ENCODE assay signal across 20 mouse cellular contexts in genomic region chr6:97578210-97578609, GRCm38 (mm10). TPM values are rescaled to one million over a fixed set of nuclear protein-coding genes. Genes with fewer than 3 reads are reported as not detected.
DNase-seq lines count a peak whose midpoint lies in the region; ATAC-seq lines count a peak whose summit lies in the region.
"Had no signal": no experiment of that assay in that cellular context is flagged by ENCODE, and none has a peak within 500 bp of the region (broad histone marks: within the 10 kb centered on the region; RNA-seq: fewer than 3 reads in every experiment).

No protein-coding gene starts in this region.

- H3K36me3 ChIP-seq in midbrain, embryonic 10.5 days, result no peaks in the 10 kb centered on the region
- H3K36me3 ChIP-seq in midbrain, embryonic 15.5 days (replicated peaks), result no peaks in the 10 kb centered on the region
- no peaks in the 10 kb centered on the region for H3K36me3 ChIP-seq in forebrain, embryonic 12.5 days (replicated peaks)
- no peaks in the 10 kb centered on the region for H3K36me3 ChIP-seq in hindbrain, embryonic 15.5 days
- H3K36me3 ChIP-seq: stomach, embryonic 15.5 days had no signal

- peak; percentile 19 for DNase-seq in cerebellum, adult 11-12 months
- DNase-seq in cerebellum, adult 8-10 months, result no peak
- no peak for DNase-seq in midbrain, embryonic 10.5 days (ENCODE audit: low spot score)
- no peak for DNase-seq in gastrocnemius, postnatal 25 days
- DNase-seq in embryo, embryonic 10.5 days (ENCODE audit: low spot score), result no peak
- DNase-seq: adrenal gland, postnatal 10 days; heart, adult 2 months; heart, postnatal 14 days; liver; lung, adult 2 months; lung, postnatal 4 days; spleen, adult 18-20 months; thymus, postnatal 14 days had no signal

- H3K4me3 ChIP-seq in midbrain, embryonic 10.5 days, result no peak overlapping the region
- H3K4me3 ChIP-seq in midbrain, embryonic 15.5 days, result no peak overlapping the region
- H3K4me3 ChIP-seq in forebrain, embryonic 12.5 days (replicated peaks), result no peak overlapping the region
- H3K4me3 ChIP-seq in hindbrain, embryonic 15.5 days, result no peak overlapping the region
- H3K4me3 ChIP-seq: heart, adult 2 months; stomach, embryonic 15.5 days had no signal

- ATAC-seq in midbrain, embryonic 15.5 days (replicated peaks), result no peak
- ATAC-seq in forebrain, embryonic 12.5 days (ENCODE audit: low FRiP score), result no peak
- peak; percentile 40; the same call in 1 of the 2 replicates for ATAC-seq in hindbrain, embryonic 15.5 days (ENCODE audit: low FRiP score, low read depth)
- ATAC-seq: intestine, postnatal 0 days had no signal

- peaks cover 50% of the 10 kb centered on the region for H3K4me1 ChIP-seq in midbrain, embryonic 10.5 days
- H3K4me1 ChIP-seq in midbrain, embryonic 15.5 days, result peaks cover 16% of the 10 kb centered on the region
- peaks cover 35% of the 10 kb centered on the region for H3K4me1 ChIP-seq in forebrain, embryonic 12.5 days
- peaks cover 30% of the 10 kb centered on the region for H3K4me1 ChIP-seq in hindbrain, embryonic 15.5 days (replicated peaks)
- H3K4me1 ChIP-seq: stomach, embryonic 15.5 days had no signal

- H3K9me3 ChIP-seq in midbrain, embryonic 10.5 days (replicated peaks), result no peaks in the 10 kb centered on the region
- H3K9me3 ChIP-seq in midbrain, embryonic 15.5 days, result no peaks in the 10 kb centered on the region
- no peaks in the 10 kb centered on the region for H3K9me3 ChIP-seq in forebrain, embryonic 12.5 days
- H3K9me3 ChIP-seq in hindbrain, embryonic 15.5 days, result no peaks in the 10 kb centered on the region
- H3K9me3 ChIP-seq: stomach, embryonic 15.5 days had no signal

- H3K27ac ChIP-seq in midbrain, embryonic 10.5 days (replicated peaks), result peak overlapping the region; percentile 88
- no peak overlapping the region for H3K27ac ChIP-seq in midbrain, embryonic 15.5 days
- peak overlapping the region; percentile 88 for H3K27ac ChIP-seq in forebrain, embryonic 12.5 days
- H3K27ac ChIP-seq in hindbrain, embryonic 15.5 days (replicated peaks), result no peak overlapping the region
- H3K27ac ChIP-seq: heart, adult 2 months; kidney, postnatal 0 days; stomach, embryonic 15.5 days had no signal

- no peak overlapping the region for H3K9ac ChIP-seq in midbrain, embryonic 15.5 days
- H3K9ac ChIP-seq in forebrain, embryonic 12.5 days, result no peak overlapping the region
- no peak overlapping the region for H3K9ac ChIP-seq in hindbrain, embryonic 15.5 days
- H3K9ac ChIP-seq: stomach, embryonic 15.5 days had no signal

- no peak overlapping the region for H3K4me2 ChIP-seq in midbrain, embryonic 15.5 days
- H3K4me2 ChIP-seq in forebrain, embryonic 12.5 days, result no peak overlapping the region
- H3K4me2 ChIP-seq in hindbrain, embryonic 15.5 days, result no peak overlapping the region
- H3K4me2 ChIP-seq: stomach, embryonic 15.5 days had no signal

- no peaks in the 10 kb centered on the region for H3K27me3 ChIP-seq in midbrain, embryonic 10.5 days (ENCODE audit: low read depth, poor library complexity, severe bottlenecking)
- H3K27me3 ChIP-seq in midbrain, embryonic 15.5 days (replicated peaks), result no peaks in the 10 kb centered on the region
- no peaks in the 10 kb centered on the region for H3K27me3 ChIP-seq in forebrain, embryonic 12.5 days
- H3K27me3 ChIP-seq in hindbrain, embryonic 15.5 days, result no peaks in the 10 kb centered on the region
- H3K27me3 ChIP-seq: CH12.LX; stomach, embryonic 15.5 days had no signal

- 87% methylated on average over 7 of the region's 7 CpGs for WGBS in midbrain, embryonic 10.5 days
- WGBS in midbrain, embryonic 15.5 days, result 72% methylated on average over 7 of the region's 7 CpGs
- 82% methylated on average over 7 of the region's 7 CpGs for WGBS in forebrain, embryonic 12.5 days
- 76% methylated on average over 7 of the region's 7 CpGs for WGBS in hindbrain, embryonic 15.5 days

RNA-seq across cellular contexts. Expression of gene Frmd4b, which starts 39.1 kb away (rescaled TPM):
- polyA plus RNA-seq in midbrain, embryonic 10.5 days (2016; fragmentation: Nextera tagmentation; extraction: Ambion mirVana), result 24.8 and 33.9 TPM in 2 replicates
- polyA plus RNA-seq in midbrain, embryonic 15.5 days (2015; fragmentation: Nextera tagmentation; extraction: Ambion mirVana), result 16.9 and 19.9 TPM in 2 replicates
- polyA plus RNA-seq in forebrain, embryonic 12.5 days (2016; fragmentation: Nextera tagmentation; extraction: Ambion mirVana), result 39.4 and 44.6 TPM in 2 replicates
- polyA plus RNA-seq in hindbrain, embryonic 15.5 days (2015; fragmentation: Nextera tagmentation; extraction: Ambion mirVana), result 22.1 and 22.7 TPM in 2 replicates
- total RNA-seq in gastrocnemius, postnatal 25 days (2021), result 1 to 10 TPM; 5.8 to 9.8 TPM

Comparison
In these comparisons a context has a peak if more than half of its experiments do, and no peak if none do; other contexts are left out.
1. H3K27ac ChIP-seq: peak in midbrain, embryonic 10.5 days (single experiment) and forebrain, embryonic 12.5 days (single experiment); none in midbrain, embryonic 15.5 days (single experiment) and hindbrain, embryonic 15.5 days (single experiment).